Mouse (Mus musculus): Measurements from ENCODE around the gene Pfkp. TPM values are rescaled to one million over a fixed set of nuclear protein-coding genes. Genes with fewer than 3 reads are reported as not detected.
A peak's percentile ranks its signal among the peaks of the same experiment; 100 is the strongest.

Pfkp gene
- polyA plus RNA-seq (2017; shearing (Covaris generic)): 100 to 1,000 TPM; 111 to 120 TPM

DNA sequence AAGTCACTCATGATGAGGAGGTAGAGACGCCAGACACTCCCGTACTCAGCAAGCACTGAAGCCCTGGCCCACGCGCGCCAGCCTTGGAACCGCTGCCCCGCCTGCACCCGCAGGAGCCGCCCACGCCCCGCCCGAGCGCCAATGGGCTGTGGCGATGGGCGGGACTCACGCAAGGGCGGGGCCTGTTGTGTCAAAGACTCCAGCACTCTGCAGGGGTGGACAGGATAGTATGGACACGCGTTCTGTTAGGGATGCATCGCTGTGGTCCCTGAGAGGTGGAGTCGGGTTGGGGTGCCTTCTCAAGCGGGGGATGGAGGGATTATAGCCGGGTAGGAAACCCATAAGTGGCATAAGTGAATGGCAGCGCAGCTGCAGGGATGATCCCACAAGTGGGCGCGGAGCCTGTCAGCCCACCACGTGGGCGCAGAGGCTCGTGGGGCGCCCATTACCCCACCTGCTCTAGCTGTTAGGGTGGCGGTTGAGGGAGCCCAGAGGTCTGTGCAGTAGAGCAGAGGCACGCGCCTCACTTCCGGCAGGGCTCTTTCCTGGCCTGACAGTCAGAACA lies at the start of gene Pfkp:
Pfkp (minus strand) TSS at position 109 of the 565 bp plus-strand sequence.
- ATAC-seq: peak; percentile 60

GRCm38 (mm10) chr13:6690607-6691006 lies 42.0 kb upstream of the Pfkp start:
- no peak for ATAC-seq

- ATAC-seq: peak; percentile 81
These were observed 41.4 kb upstream of the Pfkp start for GRCm38 (mm10) chr13:6689962-6690361.

DNA sequence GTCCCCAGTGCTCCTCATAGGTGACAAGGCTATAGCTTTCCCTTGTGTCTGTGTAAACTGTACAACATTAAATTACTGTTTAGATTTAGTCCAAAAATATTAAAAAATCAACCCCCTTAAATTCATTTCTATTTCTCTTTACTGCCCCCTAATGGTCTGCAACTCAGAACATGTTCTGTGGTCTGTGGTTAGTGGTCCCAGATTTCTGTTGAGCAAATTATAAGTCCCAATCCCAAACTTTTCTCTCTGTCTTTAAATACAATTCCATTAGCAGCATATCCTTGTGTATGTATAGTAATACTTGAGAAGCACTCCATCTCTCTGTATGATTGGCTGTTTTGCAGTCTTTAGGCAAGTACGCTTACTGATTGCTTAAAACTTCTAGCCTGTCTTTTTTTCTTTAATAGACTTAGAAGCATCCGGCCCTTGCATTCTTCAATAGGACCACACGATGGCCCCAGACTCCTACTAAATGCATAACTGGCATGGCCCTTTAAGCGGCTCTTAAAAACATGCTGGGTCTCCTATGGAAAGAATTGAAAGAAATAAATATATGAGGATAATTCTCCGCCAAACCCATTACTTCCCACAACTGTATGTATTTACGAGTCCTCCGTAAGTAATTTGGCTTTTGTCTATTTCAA lies 40.3 kb upstream of the Pfkp start:
- peak; percentile 77 for ATAC-seq

DNA sequence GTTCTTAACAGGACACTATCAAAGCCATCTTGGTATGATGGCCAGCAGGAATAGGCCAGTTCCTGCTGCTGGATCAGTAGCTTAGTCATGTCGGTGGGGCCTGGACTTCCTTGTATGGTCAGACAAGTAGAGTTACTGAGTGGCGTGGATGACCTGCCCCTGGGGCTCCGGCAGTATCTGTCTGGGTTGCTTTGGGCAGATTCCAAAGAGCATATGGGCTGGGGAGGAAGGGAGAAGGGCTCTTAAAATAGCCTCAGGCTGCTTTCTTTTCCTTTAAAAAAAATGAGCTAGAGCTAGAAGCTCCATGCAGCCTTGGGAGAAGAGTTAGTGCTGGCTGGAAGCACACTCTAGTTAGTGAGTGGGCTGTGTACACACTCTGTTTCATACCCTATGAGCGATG lies 18.3 kb upstream of the Pfkp start:
- no peak for ATAC-seq

DNA sequence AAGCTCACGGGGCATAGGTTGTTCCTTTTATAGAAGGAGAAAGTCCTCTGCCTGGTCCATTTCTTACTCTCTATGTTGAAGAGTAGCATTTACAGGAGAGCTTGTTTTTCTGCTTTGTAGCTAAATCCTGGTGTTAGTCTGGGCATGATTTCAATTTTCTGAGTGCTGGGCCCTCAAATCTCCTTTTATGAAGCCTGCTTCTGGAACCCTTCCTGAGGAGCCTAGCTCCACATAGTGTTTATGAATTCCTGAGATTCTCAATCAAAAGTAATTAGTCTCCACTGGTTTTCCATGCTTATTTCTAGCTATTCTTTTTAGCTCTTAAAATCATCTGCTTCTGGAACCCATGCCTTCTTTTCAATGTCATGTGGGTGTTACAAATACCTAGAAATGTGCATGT lies 16.9 kb upstream of the Pfkp start:
- no peak for ATAC-seq

GRCm38 (mm10) chr13:6664216-6664615 lies 15.6 kb upstream of the Pfkp start:
- ATAC-seq: no peak

DNA sequence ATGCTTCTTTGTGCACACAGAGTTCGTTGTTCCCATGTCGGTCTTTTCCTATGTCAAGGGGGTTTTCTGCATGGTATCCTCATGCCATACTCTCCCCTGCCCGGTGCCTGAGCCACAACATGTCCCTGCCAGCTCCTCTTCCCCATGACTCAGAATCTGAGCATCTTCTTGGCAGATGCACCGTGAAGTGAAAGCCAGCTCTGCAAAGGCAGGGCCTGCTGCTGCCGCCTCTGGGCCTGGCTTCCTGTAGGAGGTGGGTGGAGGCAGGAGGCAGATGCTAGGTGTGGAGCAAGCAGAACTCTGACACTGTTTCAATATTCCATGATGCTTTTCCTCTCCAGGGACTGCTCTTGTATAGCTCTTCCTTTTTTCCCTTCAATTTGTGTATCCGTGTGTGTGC lies 10.7 kb upstream of the Pfkp start:
- ATAC-seq: no peak

- no peak for ATAC-seq
These were observed 8.7 kb upstream of the Pfkp start for GRCm38 (mm10) chr13:6657300-6657699.

DNA sequence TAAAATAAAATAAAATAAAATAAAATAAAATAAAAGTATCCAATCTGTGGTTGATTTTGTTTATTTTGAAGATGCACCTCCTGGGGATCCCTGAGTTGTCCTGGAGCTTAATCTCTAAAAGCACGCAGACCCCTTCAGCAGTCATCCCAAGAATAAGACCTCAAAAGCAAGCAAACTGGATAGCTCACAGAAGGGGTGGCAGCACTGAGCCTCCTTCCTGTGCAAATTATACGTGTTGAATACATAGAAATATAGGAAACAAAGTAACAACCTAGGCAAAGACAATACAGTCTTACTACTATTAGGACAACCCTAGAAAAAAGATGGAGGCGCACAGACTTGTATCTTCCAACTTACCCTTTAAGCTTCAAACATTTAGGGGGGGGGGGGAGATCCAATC lies 965 bp upstream of the Pfkp start:
- no peak for ATAC-seq

DNA sequence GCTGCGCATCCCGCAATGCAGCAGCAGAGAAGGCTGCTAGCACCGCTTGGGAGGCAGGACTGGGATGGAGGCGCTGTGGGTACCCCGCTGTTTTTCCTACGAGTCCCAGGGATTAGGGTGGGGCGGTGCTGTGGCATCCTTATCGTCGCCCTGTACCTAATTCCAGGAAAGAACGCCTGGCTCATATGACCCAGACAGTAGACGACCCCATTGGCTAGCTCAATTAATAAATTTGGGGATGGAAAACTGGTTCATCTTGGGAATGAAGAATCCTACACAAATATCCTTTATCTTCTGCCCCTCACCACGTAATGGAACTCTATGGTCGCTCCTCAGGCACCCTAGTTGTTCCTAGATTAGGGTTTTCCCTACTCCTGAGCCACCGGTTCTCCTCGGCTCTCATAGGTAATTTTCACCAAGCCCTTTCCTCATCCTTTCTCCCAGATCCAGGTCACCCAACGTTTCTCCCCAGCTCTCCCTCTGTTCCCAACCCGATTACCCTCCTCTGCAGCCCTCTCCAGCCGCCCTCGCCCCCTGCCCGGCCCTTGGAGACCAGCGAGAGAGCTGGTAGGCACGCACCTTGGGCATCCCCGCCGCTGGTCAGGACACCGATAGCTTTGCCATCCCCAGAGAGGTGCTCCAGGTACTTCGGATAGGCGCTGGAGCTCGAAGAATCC lies 447 bp downstream of the Pfkp start:
- ATAC-seq: no peak

GRCm38 (mm10) chr13:6647067-6647991 lies 1.2 kb downstream of the Pfkp start:
- peak; percentile 78 for ATAC-seq

- ATAC-seq: peak; percentile 1
These were observed 1.9 kb downstream of the Pfkp start for GRCm38 (mm10) chr13:6646674-6647066.

DNA sequence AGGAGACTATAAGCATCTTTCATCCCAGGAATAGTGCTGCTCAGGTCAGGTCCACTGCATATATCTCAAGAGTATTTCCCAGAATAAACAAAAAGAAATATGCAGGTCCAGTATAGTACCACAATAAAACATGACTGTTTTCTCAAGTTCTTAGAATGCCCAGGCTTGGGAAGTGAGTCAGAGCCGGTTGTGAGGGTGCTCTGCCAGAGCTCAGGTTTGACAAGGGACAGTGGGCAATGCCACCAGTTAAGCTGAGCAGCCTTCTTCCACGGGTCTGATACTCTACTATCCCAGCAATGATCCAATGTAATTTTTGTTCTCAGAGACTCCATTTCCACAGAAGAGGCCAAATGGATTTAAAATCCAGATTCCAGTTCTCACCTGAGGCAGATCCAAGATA lies 2.3 kb downstream of the Pfkp start:
- no peak for ATAC-seq

DNA sequence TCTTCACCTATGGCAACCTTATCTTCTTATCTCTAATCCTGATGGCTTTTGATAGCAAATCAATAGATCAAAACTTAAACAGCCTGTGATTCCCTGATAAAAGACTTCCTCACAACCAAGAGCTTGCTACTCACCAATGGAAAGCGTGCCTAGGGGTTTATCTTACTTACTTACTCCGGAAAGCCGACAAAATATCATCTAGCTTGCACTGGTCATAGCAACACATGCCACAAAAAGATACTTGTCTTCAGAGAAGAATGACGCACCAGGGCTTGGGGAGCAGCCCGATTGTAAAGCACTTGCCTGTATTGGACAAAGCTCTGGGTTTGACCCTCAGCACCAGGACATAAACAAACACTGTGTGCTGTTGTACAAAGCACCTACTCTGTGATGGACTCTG lies 4.6 kb downstream of the Pfkp start:
- ATAC-seq: no peak

- ATAC-seq: no peak
These were observed 5.6 kb downstream of the Pfkp start for GRCm38 (mm10) chr13:6643026-6643425.

GRCm38 (mm10) chr13:6642453-6642852 lies 6.1 kb downstream of the Pfkp start:
- peak; percentile 36 for ATAC-seq

DNA sequence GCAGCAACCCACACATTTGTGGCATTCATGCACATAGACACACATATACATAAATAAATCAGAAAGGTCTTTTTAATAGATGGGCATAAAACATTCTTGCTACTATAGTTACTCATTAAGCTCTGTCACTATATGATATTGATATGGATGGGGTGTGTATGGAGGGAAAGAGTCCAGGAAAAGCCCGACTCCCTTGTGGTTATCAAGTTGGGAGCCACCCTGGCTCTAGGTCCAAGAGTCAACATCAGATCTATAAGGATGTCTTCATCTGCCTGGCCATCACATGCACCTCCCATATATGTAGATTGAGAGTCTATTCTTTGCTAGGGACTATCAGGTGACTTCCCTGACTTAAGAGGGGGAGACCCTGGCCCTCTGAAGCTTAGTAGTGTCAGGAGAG lies 7.1 kb downstream of the Pfkp start:
- no peak for ATAC-seq

GRCm38 (mm10) chr13:6639507-6640030 lies 9.0 kb downstream of the Pfkp start:
- no peak for ATAC-seq

- no peak for ATAC-seq
These were observed 9.6 kb downstream of the Pfkp start for GRCm38 (mm10) chr13:6638976-6639375.

GRCm38 (mm10) chr13:6638425-6638824 lies 10.2 kb downstream of the Pfkp start:
- ATAC-seq: no peak

DNA sequence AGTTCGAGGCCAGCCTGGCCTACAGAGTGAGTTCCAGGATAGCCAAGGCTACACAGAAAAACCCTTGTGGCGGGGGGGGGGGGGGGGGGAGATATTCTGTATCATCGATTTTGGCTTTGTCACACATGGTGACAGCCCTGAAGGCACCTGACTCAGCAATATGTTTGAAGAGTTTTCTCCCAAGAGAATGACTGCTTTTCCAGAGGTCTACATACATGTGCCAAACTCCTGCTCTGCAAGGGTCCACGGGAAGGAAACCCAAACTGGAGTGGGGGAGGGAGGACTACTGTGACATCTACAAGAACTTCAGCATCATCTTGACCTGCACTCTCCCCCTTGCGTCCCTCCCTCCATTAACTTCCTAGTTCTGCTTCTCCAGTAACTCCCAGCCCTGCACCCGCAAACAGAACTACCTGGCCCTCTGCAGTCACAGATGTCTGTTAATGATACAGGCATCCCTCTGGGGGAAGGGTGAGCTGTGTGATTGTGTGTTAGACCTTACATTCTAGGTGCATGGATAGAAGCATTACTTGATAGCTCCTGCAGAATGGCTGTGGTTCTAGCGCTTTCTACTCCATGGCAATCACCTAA lies 10.9 kb downstream of the Pfkp start:
- ATAC-seq: no peak
